Mouse (Mus musculus): ENCODE measurements around the gene Greb1.

DNA sequence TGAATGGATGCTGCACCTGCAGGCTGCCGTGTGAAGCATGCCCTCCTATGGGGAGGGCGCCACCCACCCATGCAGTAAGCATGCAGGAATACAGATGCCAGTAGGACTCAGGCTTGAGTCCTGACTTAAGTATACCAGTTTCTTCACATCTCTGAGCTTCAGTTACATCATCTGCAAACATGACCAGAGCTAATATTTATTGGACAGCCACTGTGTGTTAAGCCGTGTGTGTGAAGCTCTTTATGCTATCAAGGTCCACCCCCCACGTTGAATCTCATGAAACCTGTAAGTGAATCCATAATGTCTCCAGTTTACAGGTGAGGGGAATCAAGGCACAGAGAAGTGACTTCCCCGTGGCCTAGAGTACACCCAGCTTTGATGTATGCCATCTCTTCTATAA lies 72.5 kb downstream of the Greb1 start:
- TF ChIP-seq EP300 (IDR thresholded peaks at IDR 0.05; ENCODE audit: low read depth in 1 of 2, low read length in 2 of 2): no peak
- TF ChIP-seq CTCF (IDR thresholded peaks at IDR 0.05 in 2 of 3, conservative IDR thresholded peaks at IDR 0.05 in 1 of 3; ENCODE audit: control insufficient read depth in 1 of 3, insufficient read depth in 1 of 3, low read depth in 2 of 3, low read length in 3 of 3, poor library complexity in 1 of 3, severe bottlenecking in 1 of 3): no peak
- TF ChIP-seq USF1 (IDR thresholded peaks at IDR 0.05; ENCODE audit: low read depth, low read length): no peak
- TF ChIP-seq MAX (IDR thresholded peaks at IDR 0.05; ENCODE audit: low read length): no peak
- TF ChIP-seq CHD2 (IDR thresholded peaks at IDR 0.05; ENCODE audit: low read length): no peak
